Mouse (Mus musculus): ENCODE data around the gene Tubb4b.

DNA sequence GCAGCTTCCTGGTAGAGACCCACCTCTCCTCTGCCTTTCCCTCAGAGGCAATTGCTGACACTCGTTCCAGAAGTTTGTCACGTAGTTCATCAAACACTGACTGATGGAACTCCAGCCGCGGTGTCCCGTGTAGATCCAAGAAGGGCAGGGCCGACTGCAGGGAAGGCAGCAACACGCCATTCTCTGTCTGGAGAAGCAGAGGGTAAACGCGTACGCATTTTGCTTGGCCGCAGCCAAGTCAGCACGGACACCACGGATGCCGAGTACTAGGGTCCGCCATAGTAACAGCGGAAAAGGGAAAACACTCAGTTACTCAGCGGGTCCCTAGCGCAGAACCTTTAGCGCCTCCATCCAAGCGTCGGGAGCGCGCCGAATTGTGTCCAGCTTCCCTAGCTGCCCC, 13.8 kb downstream of the Tubb4b start:
- no peak for TF ChIP-seq POLR2A (IDR thresholded peaks at IDR 0.05; ENCODE audit: control insufficient read depth, low read depth, low read length)
- TF ChIP-seq CTCF (IDR thresholded peaks at IDR 0.05; ENCODE audit: control insufficient read depth, insufficient read depth, insufficient replicate concordance, low read depth, low read length), result no peak

Measured in testis, adult 2 months (tissue).